Mouse (Mus musculus) hindbrain, embryonic 12.5 days (tissue): ENCODE data around the gene Tfap4. TPM values are rescaled to one million over a fixed set of nuclear protein-coding genes. Genes with fewer than 3 reads are reported as not detected.

ENCODE experiments used
- ATAC-seq: fragments of 200-750 bp; cut with Nextera tagmentation; 2 replicates; pipeline ENCODE4 v1.8.0; 2017; ENCODE audit warnings: moderate TSS enrichment; ENCODE audit not compliant: low FRiP score
- H3K27ac ChIP-seq: fragments of 300-500 bp; sonication (generic); 2 replicates; pipeline ENCODE4 v1.5.1; 2016; ENCODE audit warnings: mild to moderate bottlenecking
- H3K27me3 ChIP-seq: fragments of 300-500 bp; sonication (generic); 2 replicates; pipeline ENCODE4 v1.6.1; 2016; ENCODE audit warnings: mild to moderate bottlenecking
- H3K36me3 ChIP-seq: fragments of 300-500 bp; sonication (generic); 2 replicates; pipeline ENCODE4 v1.6.1; 2016; ENCODE audit warnings: mild to moderate bottlenecking
- H3K4me1 ChIP-seq: fragments of 300-500 bp; sonication (generic); 2 replicates; pipeline ENCODE4 v1.6.1; 2016
- H3K4me2 ChIP-seq: fragments of 300-500 bp; sonication (generic); replicated peaks from 2 replicates; pipeline ENCODE4 v1.6.1; 2016; ENCODE audit warnings: mild to moderate bottlenecking
- H3K4me3 ChIP-seq: fragments of 300-500 bp; sonication (generic); 2 replicates; pipeline ENCODE4 v1.5.1; 2016; ENCODE audit warnings: mild to moderate bottlenecking
- H3K9ac ChIP-seq: fragments of 300-500 bp; sonication (generic); 2 replicates; pipeline ENCODE4 v1.6.1; 2016; ENCODE audit warnings: mild to moderate bottlenecking, moderate library complexity
- H3K9me3 ChIP-seq: fragments of 300-500 bp; sonication (generic); replicated peaks from 2 replicates; pipeline ENCODE4 v1.6.1; 2016; ENCODE audit warnings: mild to moderate bottlenecking
- WGBS: fragments of 180-500 bp; shearing (Covaris S2); methylation state at CpG from one replicate; pipeline ENCODE4 v1.1.7; 2016; 5-methylcytosine and 5-hydroxymethylcytosine counted together
- polyA plus RNA-seq: library from polyadenylated mRNA; unstranded; fragments of >200 nt; fragmentation: Nextera tagmentation; extraction: Ambion mirVana; gene quantifications from 2 replicates; pipeline ENCODE4 v1.2.1, GENCODE M21; 2016

Tfap4 gene
- polyA plus RNA-seq, 1 experiment from 2014 or later = 13.1 TPM

GRCm38 (mm10) chr16:4522879-4523278, 36.8 kb downstream of the Tfap4 start:
- H3K4me1 ChIP-seq = peaks cover 9% of the 10 kb centered on the region; the same call in 1 of the 2 replicates
- H3K36me3 ChIP-seq = no peaks in the 10 kb centered on the region
- ATAC-seq = no peak
- H3K4me2 ChIP-seq = no peak overlapping the region
- H3K9me3 ChIP-seq = no peaks in the 10 kb centered on the region
- H3K27ac ChIP-seq = no peak overlapping the region
- H3K9ac ChIP-seq = no peak overlapping the region
- 52% methylated on average over 8 of the region's 8 CpGs for WGBS
- no peaks in the 10 kb centered on the region for H3K27me3 ChIP-seq
- no peak overlapping the region for H3K4me3 ChIP-seq

GRCm38 (mm10) chr16:4521735-4522530, 37.7 kb downstream of the Tfap4 start:
- no peak for ATAC-seq
- no peak overlapping the region for H3K9ac ChIP-seq
- no peak overlapping the region for H3K4me2 ChIP-seq
- no peak overlapping the region for H3K27ac ChIP-seq
- 67% methylated on average over 5 of the region's 5 CpGs for WGBS
- H3K9me3 ChIP-seq = no peaks in the 10 kb centered on the region
- H3K4me1 ChIP-seq = peaks cover 9% of the 10 kb centered on the region; the same call in 1 of the 2 replicates
- H3K4me3 ChIP-seq = no peak overlapping the region
- H3K27me3 ChIP-seq = no peaks in the 10 kb centered on the region
- H3K36me3 ChIP-seq = no peaks in the 10 kb centered on the region

GRCm38 (mm10) chr16:4521074-4521667, 38.5 kb downstream of the Tfap4 start:
- H3K9me3 ChIP-seq = no peaks in the 10 kb centered on the region
- H3K36me3 ChIP-seq = no peaks in the 10 kb centered on the region
- 74% methylated on average over 4 of the region's 4 CpGs for WGBS
- peaks cover 9% of the 10 kb centered on the region; the same call in 1 of the 2 replicates for H3K4me1 ChIP-seq
- no peak for ATAC-seq
- no peak overlapping the region for H3K9ac ChIP-seq
- no peak overlapping the region for H3K27ac ChIP-seq
- no peak overlapping the region for H3K4me2 ChIP-seq
- H3K4me3 ChIP-seq = no peak overlapping the region
- H3K27me3 ChIP-seq = no peaks in the 10 kb centered on the region

- no peak for ATAC-seq
- Histone ChIP-seq H3K4me1 (peaks cover 9% of the 10 kb centered on the region; the same call in 1 of the 2 replicates), H3K4me3 (no peak overlapping the region), H3K27me3 (no peaks in the 10 kb centered on the region), H3K36me3 (no peaks in the 10 kb centered on the region), H3K9me3 (no peaks in the 10 kb centered on the region), H3K4me2 (no peak overlapping the region), H3K27ac (no peak overlapping the region), H3K9ac (no peak overlapping the region)
- WGBS = 71% methylated on average over 8 of the region's 8 CpGs
Observed at GRCm38 (mm10) chr16:4520673-4521072, 39.0 kb downstream of the Tfap4 start.

DNA sequence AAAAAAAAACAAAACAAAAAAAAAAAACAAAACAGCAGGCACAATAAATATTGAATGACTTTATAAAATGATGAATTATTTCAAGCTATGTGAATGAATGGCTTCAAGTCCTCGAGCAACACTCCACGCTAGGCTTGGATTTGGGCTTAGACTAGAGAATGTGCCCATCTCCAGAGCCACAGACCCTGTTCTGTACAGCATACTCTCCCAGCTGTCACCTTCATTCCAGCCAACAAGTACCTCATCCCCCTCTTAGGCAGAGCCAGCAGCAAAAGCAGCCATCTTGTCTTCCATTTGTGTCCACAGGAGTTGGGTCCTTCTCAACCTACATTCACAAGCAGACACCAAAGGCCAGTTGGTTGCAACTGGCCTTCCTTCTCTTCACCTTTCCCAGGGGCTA, 39.8 kb downstream of the Tfap4 start:
- 98% methylated on average over 2 of the region's 2 CpGs for WGBS
- no peak overlapping the region for H3K27ac ChIP-seq
- no peak overlapping the region for H3K4me3 ChIP-seq
- H3K9me3 ChIP-seq = no peaks in the 10 kb centered on the region
- H3K36me3 ChIP-seq = no peaks in the 10 kb centered on the region
- H3K4me2 ChIP-seq = no peak overlapping the region
- H3K27me3 ChIP-seq = no peaks in the 10 kb centered on the region
- peaks cover 9% of the 10 kb centered on the region; the same call in 1 of the 2 replicates for H3K4me1 ChIP-seq
- no peak for ATAC-seq
- H3K9ac ChIP-seq = no peak overlapping the region

DNA sequence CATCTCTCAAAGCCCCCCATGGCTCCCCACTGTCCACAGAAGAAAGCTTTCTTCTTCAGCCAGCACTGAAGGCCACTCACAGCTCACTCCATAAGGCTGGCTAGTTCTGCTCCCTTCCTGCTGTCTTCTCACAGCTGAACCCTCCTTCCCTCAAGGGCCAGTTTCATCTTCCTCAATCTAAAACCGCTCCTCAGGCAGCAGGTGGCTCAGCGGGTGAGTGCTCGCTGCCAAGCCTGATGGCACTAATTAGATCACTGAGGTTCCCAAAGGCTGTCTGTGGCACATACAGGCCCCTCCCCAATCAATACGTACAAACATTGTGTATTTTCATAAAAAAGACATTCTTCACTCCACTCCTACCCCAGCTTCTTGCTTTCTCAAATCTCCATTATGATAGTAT, 40.5 kb downstream of the Tfap4 start:
- WGBS = 61% methylated on average over 4 of the region's 4 CpGs
- Histone ChIP-seq H3K4me3 (no peak overlapping the region), H3K4me2 (no peak overlapping the region), H3K36me3 (no peaks in the 10 kb centered on the region), H3K9me3 (no peaks in the 10 kb centered on the region), H3K4me1 (peaks cover 9% of the 10 kb centered on the region; the same call in 1 of the 2 replicates), H3K27ac (no peak overlapping the region), H3K9ac (no peak overlapping the region), H3K27me3 (no peaks in the 10 kb centered on the region)
- no peak for ATAC-seq

DNA sequence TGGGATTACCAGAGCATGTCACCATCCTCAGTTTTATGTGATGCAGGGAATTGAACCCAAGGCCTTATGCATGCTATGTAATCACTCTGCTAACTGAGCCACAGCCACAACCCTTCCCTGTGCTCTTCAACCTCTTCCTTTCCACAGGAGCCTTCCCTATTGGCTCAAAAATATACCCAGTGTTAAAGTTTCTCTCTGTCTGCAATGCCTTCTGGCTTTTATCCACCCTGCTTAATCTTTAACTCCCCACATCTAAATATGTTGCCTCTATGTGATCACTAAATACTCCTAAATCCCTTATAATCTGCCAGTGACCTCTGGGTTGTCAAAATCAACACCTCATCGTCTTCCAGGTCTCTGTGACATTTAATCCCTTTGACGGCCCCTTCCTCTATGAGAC, 41.7 kb downstream of the Tfap4 start:
- no peak overlapping the region for H3K4me2 ChIP-seq
- H3K36me3 ChIP-seq = no peaks in the 10 kb centered on the region
- no peak for ATAC-seq
- H3K9ac ChIP-seq = no peak overlapping the region
- H3K9me3 ChIP-seq = no peaks in the 10 kb centered on the region
- no peak overlapping the region for H3K27ac ChIP-seq
- no peak overlapping the region for H3K4me3 ChIP-seq
- peaks cover 7% of the 10 kb centered on the region; the same call in 1 of the 2 replicates for H3K4me1 ChIP-seq
- WGBS = 82% methylated on average over 2 of the region's 2 CpGs
- no peaks in the 10 kb centered on the region for H3K27me3 ChIP-seq

GRCm38 (mm10) chr16:4514383-4514782, 45.3 kb downstream of the Tfap4 start:
- Histone ChIP-seq H3K36me3 (no peaks in the 10 kb centered on the region), H3K9ac (no peak overlapping the region), H3K9me3 (no peaks in the 10 kb centered on the region), H3K27ac (no peak overlapping the region), H3K4me2 (no peak overlapping the region), H3K4me1 (no peaks in the 10 kb centered on the region), H3K4me3 (no peak overlapping the region), H3K27me3 (no peaks in the 10 kb centered on the region)
- WGBS = 78% methylated on average over 3 of the region's 3 CpGs
- no peak for ATAC-seq

DNA sequence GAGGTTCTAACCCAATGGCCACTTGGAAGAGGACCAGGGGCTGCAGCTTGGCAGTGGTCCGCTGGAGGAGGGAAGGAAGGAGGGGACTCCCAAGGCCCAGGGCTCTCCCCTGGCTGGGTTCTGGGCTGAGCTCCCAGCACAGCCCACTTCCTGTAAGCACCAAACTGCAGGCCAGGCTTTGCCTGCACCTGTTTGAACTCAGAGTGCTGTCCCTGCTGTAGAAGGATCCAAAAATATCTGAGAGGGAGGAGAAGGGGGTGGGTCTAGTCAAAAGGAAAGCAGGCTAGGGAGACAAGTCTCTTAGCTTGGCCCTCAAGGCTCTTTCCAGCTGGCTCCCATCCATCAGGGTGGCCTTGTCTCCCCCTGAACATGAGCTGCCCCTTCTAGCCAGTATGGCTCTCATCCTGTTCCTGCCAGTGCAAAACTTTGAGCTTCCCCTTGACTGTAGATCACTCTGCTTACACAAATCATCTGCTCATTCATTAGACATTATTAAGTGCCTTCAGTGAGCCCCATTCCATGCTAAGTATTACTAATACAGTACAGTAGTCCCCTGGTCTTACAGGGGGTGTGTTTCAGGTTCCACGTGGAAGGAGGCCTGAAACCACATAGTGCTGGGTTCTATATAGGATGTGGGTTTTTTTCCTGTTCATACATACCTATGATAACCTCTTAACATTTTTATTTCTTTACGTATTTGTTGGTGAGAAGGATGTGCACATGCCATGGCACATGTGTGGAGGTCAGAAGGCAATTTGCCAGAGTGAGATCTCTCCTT, 46.8 kb downstream of the Tfap4 start:
- Histone ChIP-seq H3K4me3 (no peak overlapping the region), H3K27me3 (no peaks in the 10 kb centered on the region), H3K27ac (no peak overlapping the region), H3K36me3 (no peaks in the 10 kb centered on the region), H3K4me2 (no peak overlapping the region), H3K9ac (no peak overlapping the region), H3K4me1 (no peaks in the 10 kb centered on the region), H3K9me3 (no peaks in the 10 kb centered on the region)
- ATAC-seq = no peak
- 83% methylated on average over 3 of the region's 3 CpGs for WGBS

GRCm38 (mm10) chr16:4511371-4511770, 48.3 kb downstream of the Tfap4 start:
- ATAC-seq = no peak
- Histone ChIP-seq H3K27ac (no peak overlapping the region), H3K9ac (no peak overlapping the region), H3K27me3 (no peaks in the 10 kb centered on the region), H3K36me3 (no peaks in the 10 kb centered on the region), H3K4me2 (no peak overlapping the region), H3K9me3 (no peaks in the 10 kb centered on the region), H3K4me3 (no peak overlapping the region), H3K4me1 (no peaks in the 10 kb centered on the region)
- 84% methylated on average over 2 of the region's 2 CpGs for WGBS

GRCm38 (mm10) chr16:4506181-4506580, 53.5 kb downstream of the Tfap4 start:
- Histone ChIP-seq H3K27me3 (no peaks in the 10 kb centered on the region), H3K4me3 (no peak overlapping the region), H3K9me3 (no peaks in the 10 kb centered on the region), H3K9ac (no peak overlapping the region), H3K4me2 (no peak overlapping the region), H3K27ac (no peak overlapping the region), H3K36me3 (no peaks in the 10 kb centered on the region), H3K4me1 (no peaks in the 10 kb centered on the region)
- ATAC-seq = no peak
- 79% methylated on average over 3 of the region's 3 CpGs for WGBS

DNA sequence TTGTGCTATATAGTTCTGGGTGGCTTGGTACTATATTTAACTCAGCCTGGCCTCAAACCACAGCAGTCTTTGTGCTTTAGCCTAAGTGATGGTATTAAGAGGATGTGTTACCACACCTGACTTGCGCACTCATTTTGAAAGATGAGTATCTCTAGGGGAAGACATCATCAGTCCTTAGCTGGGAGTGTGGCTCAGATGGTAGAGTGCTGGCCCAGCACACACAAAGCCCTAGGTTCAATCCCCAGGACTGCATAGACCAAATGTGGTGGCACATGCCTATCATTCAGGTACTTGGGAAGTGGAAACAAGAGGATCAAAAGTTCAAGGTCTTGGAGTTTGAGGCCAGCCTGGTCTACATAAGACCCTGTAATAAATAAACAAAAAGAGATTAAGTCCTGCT, 56.2 kb downstream of the Tfap4 start:
- Histone ChIP-seq H3K4me2 (no peak overlapping the region), H3K36me3 (no peaks in the 10 kb centered on the region), H3K9me3 (no peaks in the 10 kb centered on the region), H3K27ac (no peak overlapping the region), H3K9ac (no peak overlapping the region), H3K4me3 (no peak overlapping the region), H3K27me3 (no peaks in the 10 kb centered on the region), H3K4me1 (no peaks in the 10 kb centered on the region)
- ATAC-seq = no peak
- 100% methylated on average over 1 of the region's 1 CpGs for WGBS
